Mouse (Mus musculus): ENCODE measurements at regions not wholly inside any gene's neighbourhood (a gene's known extent, or its start where the extent isn't known, plus 50 kb on each side); places are given as distances from the start of the nearest gene placed in this dataset.

DNA sequence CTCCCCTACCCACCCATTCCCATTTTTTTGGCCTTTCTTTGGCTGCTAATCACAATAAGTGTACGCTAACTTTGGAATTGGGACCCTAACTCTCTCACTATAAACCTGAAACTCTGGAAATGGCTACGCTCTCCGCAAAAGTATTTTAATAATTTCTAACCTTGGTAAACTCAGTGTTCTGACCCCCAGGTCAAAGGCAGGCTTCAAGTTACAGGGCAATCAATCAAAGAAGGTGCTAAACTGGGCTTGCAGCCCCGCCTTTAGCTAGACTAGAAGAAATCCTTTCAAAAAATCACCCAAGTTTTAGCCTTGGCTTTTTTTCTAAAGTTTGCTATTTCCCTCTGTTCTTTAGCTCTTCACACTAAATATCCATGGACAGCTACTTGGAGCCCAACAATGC lies 72.4 kb upstream of the Spag17 start:
- Histone ChIP-seq H3K27me3 (ENCODE audit: control insufficient read depth, insufficient read depth, low read length) (no peaks in the 10 kb centered on the region), H3K9ac (ENCODE audit: low read length) (no peak overlapping the region), H3K9me3 (ENCODE audit: control insufficient read depth, low read length) (no peaks in the 10 kb centered on the region), H3K4me2 (ENCODE audit: low read depth) (no peak overlapping the region), H3K36me3 (ENCODE audit: control insufficient read depth, insufficient read depth, low read length) (no peaks in the 10 kb centered on the region), H3K4me1 (ENCODE audit: control insufficient read depth, insufficient read depth, low read length) (peaks cover under 1% of the 10 kb centered on the region; the same call in 1 of the 2 replicates), H3K27ac (ENCODE audit: low read depth, low read length) (no peak overlapping the region), H3K4me3 (ENCODE audit: low read depth, low read length) (no peak overlapping the region)
- 58% methylated on average over 4 of the region's 4 CpGs for WGBS
- DNase-seq (ENCODE audit: low spot score) (peak; percentile 23), ATAC-seq (ENCODE audit: insufficient read depth, low FRiP score, low TSS enrichment) (no peak)

DNA sequence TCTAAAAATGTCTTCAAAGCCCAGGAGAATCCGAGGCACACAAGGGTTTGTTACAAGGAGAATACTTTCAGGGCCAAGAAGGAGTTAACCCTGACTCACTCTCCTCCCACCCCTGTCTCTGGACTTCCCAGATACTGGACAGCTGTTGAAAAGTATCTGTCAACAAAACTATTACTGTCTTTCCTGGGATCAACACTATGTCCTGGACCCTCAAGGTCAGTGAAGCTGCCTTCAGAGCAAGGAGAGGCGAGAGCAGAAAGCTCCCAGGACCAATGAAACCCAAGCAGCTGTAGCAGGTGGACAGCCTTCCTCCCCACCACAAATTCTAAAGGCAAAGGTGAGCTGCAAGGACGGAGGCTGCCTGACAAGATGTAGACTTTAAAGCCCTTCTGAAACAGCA lies 70.1 kb upstream of the Spag17 start:
- no peaks in the 10 kb centered on the region for H3K9me3 ChIP-seq (ENCODE audit: control insufficient read depth, low read length)
- H3K36me3 ChIP-seq (ENCODE audit: control insufficient read depth, insufficient read depth, low read length): no peaks in the 10 kb centered on the region
- no peak overlapping the region for H3K27ac ChIP-seq (ENCODE audit: low read depth, low read length)
- H3K4me2 ChIP-seq (ENCODE audit: low read depth): no peak overlapping the region
- H3K9ac ChIP-seq (ENCODE audit: low read length): no peak overlapping the region
- WGBS: 77% methylated on average over 3 of the region's 3 CpGs
- no peak overlapping the region for H3K4me3 ChIP-seq (ENCODE audit: low read depth, low read length)
- no peaks in the 10 kb centered on the region for H3K27me3 ChIP-seq (ENCODE audit: control insufficient read depth, insufficient read depth, low read length)
- no peak for DNase-seq (ENCODE audit: low spot score)
- ATAC-seq (ENCODE audit: insufficient read depth, low FRiP score, low TSS enrichment): no peak
- H3K4me1 ChIP-seq (ENCODE audit: control insufficient read depth, insufficient read depth, low read length): peaks cover 7% of the 10 kb centered on the region

DNA sequence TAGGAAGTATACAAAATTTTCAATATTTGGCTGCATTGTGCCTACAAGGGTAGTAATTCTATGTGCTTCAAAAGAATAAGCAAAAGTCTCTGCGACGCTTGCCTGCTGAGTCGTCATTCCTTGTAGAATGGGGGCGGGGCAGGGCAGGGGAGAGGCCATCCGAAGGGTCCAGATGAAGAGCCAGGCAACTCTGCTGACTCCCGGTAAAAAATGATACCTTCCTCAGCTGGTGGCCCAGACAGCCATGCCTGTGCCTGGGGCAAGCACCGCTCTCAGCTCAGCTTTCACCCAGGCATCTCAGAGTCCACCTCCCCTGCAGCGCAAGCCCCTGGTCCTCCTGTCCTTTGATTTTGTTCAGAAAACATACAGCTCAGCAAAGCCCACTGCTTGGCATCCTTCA lies 67.2 kb upstream of the Spag17 start:
- DNase-seq (ENCODE audit: low spot score) (peak; percentile 25), ATAC-seq (ENCODE audit: insufficient read depth, low FRiP score, low TSS enrichment) (no peak)
- H3K9me3 ChIP-seq (ENCODE audit: control insufficient read depth, low read length): no peaks in the 10 kb centered on the region
- no peaks in the 10 kb centered on the region for H3K36me3 ChIP-seq (ENCODE audit: control insufficient read depth, insufficient read depth, low read length)
- peaks cover 7% of the 10 kb centered on the region for H3K4me1 ChIP-seq (ENCODE audit: control insufficient read depth, insufficient read depth, low read length)
- no peak overlapping the region for H3K4me3 ChIP-seq (ENCODE audit: low read depth, low read length)
- WGBS: 33% methylated on average over 8 of the region's 8 CpGs
- H3K4me2 ChIP-seq (ENCODE audit: low read depth): no peak overlapping the region
- H3K27me3 ChIP-seq (ENCODE audit: control insufficient read depth, insufficient read depth, low read length): no peaks in the 10 kb centered on the region
- no peak overlapping the region for H3K9ac ChIP-seq (ENCODE audit: low read length)
- H3K27ac ChIP-seq (ENCODE audit: low read depth, low read length): no peak overlapping the region

DNA sequence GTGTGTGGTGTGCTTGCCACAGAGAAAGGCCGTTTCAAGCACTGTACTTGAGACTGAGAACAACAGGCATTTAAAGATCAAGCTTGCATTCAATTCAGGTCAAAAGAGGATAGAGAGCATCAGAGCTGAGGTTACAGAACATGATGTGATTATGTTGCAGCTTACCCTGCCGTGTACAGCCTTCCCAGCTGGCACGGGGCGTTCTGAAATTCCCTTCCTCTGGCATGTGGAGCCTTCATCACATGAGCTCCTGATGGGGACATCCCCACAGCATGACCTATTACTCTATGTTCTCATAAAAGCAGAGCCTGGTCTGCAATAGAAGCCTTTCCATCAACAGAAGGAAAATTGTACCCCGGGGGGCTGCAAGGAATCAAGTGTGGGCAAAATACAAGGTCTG lies 62.5 kb upstream of the Spag17 start:
- Histone ChIP-seq H3K27me3 (ENCODE audit: control insufficient read depth, insufficient read depth, low read length) (no peaks in the 10 kb centered on the region), H3K9me3 (ENCODE audit: control insufficient read depth, low read length) (no peaks in the 10 kb centered on the region), H3K9ac (ENCODE audit: low read length) (no peak overlapping the region), H3K4me3 (ENCODE audit: low read depth, low read length) (no peak overlapping the region), H3K4me1 (ENCODE audit: control insufficient read depth, insufficient read depth, low read length) (peaks cover 7% of the 10 kb centered on the region), H3K27ac (ENCODE audit: low read depth, low read length) (no peak overlapping the region), H3K36me3 (ENCODE audit: control insufficient read depth, insufficient read depth, low read length) (no peaks in the 10 kb centered on the region), H3K4me2 (ENCODE audit: low read depth) (no peak overlapping the region)
- no peak for ATAC-seq (ENCODE audit: insufficient read depth, low FRiP score, low TSS enrichment)
- WGBS: 76% methylated on average over 5 of the region's 5 CpGs
- no peak for DNase-seq (ENCODE audit: low spot score)

DNA sequence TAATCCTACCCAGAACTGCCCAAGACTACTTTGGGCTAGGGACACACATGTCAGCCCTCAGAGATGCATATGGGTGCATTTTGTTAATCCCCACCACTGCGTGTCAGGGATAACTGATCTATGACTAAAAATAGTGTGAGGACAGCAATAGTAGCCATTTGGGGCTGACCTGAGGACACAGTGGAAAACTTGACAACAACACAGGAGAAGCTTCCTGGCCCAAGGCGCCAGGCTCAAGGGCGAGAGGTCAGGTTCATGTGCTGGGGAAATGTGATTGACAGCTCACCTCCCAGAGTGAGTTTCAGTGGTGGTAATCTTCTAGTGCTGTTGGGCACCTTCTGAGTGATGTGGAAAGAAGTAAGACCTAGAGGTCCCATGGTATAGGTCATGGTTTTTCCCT lies 62.0 kb upstream of the Spag17 start:
- peaks cover 3% of the 10 kb centered on the region; the same call in 1 of the 2 replicates for H3K4me1 ChIP-seq (ENCODE audit: control insufficient read depth, insufficient read depth, low read length)
- no peaks in the 10 kb centered on the region for H3K27me3 ChIP-seq (ENCODE audit: control insufficient read depth, insufficient read depth, low read length)
- H3K36me3 ChIP-seq (ENCODE audit: control insufficient read depth, insufficient read depth, low read length): no peaks in the 10 kb centered on the region
- DNase-seq (ENCODE audit: low spot score): no peak
- H3K4me2 ChIP-seq (ENCODE audit: low read depth): no peak overlapping the region
- 89% methylated on average over 3 of the region's 3 CpGs for WGBS
- no peak overlapping the region for H3K4me3 ChIP-seq (ENCODE audit: low read depth, low read length)
- no peak overlapping the region for H3K9ac ChIP-seq (ENCODE audit: low read length)
- no peak overlapping the region for H3K27ac ChIP-seq (ENCODE audit: low read depth, low read length)
- no peaks in the 10 kb centered on the region for H3K9me3 ChIP-seq (ENCODE audit: control insufficient read depth, low read length)
- no peak for ATAC-seq (ENCODE audit: insufficient read depth, low FRiP score, low TSS enrichment)

Data from neural tube, embryonic 11.5 days (tissue).